Mouse (Mus musculus): ENCODE measurements around the gene Apol9b. TPM values are rescaled to one million over a fixed set of nuclear protein-coding genes. Genes with fewer than 3 reads are reported as not detected.

Gene Apol9b
- polyA plus RNA-seq, 1 experiment = 0.69 TPM

DNA sequence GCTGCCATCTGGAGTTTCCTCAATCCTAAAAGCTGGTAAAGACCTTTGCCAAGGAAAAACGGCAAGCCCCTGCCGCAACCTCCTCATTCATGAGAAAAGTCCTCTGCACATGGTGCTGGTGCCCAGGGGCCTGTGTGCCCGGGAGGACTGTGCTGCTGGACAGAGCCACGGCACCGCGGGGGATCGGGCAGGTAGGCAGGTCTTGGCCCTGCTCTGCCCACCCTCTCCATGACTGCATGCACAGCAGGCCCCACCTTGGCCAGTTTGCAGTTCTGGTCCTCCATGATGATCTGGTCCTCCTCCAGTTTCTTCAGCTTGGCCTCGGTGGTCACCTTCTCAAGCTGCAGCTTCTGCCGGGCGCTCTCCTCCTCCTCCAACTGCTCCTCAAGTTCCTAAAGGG lies 45.5 kb downstream of the Apol9b start:
- Histone ChIP-seq H3K27ac (ENCODE audit: insufficient read depth, low read length) (no peak overlapping the region), H3K4me3 (ENCODE audit: insufficient read depth, low read length) (no peak overlapping the region), H3K4me1 (ENCODE audit: control insufficient read depth, insufficient read depth, low read length) (no peaks in the 10 kb centered on the region)
- TF ChIP-seq POLR2A (IDR thresholded peaks at IDR 0.05; ENCODE audit: extremely low read depth, insufficient read depth, low read length) (no peak), CTCF (IDR thresholded peaks at IDR 0.05; ENCODE audit: extremely low read depth, insufficient read depth, low read length) (no peak)

GRCm38 (mm10) chr15:77775186-77775963 lies 46.5 kb downstream of the Apol9b start:
- no peak for TF ChIP-seq POLR2A (IDR thresholded peaks at IDR 0.05; ENCODE audit: extremely low read depth, insufficient read depth, low read length)
- TF ChIP-seq CTCF (IDR thresholded peaks at IDR 0.05; ENCODE audit: extremely low read depth, insufficient read depth, low read length) = peak; percentile 87
- H3K4me1 ChIP-seq (ENCODE audit: control insufficient read depth, insufficient read depth, low read length) = no peaks in the 10 kb centered on the region
- no peak overlapping the region for H3K27ac ChIP-seq (ENCODE audit: insufficient read depth, low read length)
- H3K4me3 ChIP-seq (ENCODE audit: insufficient read depth, low read length) = no peak overlapping the region

- Histone ChIP-seq H3K27ac (ENCODE audit: insufficient read depth, low read length) (no peak overlapping the region), H3K4me1 (ENCODE audit: control insufficient read depth, insufficient read depth, low read length) (peaks cover 8% of the 10 kb centered on the region), H3K4me3 (ENCODE audit: insufficient read depth, low read length) (no peak overlapping the region)
- TF ChIP-seq POLR2A (IDR thresholded peaks at IDR 0.05; ENCODE audit: extremely low read depth, insufficient read depth, low read length) (no peak), CTCF (IDR thresholded peaks at IDR 0.05; ENCODE audit: extremely low read depth, insufficient read depth, low read length) (peak; percentile 64)
Measured at GRCm38 (mm10) chr15:77782449-77783014, 53.7 kb downstream of the Apol9b start.

DNA sequence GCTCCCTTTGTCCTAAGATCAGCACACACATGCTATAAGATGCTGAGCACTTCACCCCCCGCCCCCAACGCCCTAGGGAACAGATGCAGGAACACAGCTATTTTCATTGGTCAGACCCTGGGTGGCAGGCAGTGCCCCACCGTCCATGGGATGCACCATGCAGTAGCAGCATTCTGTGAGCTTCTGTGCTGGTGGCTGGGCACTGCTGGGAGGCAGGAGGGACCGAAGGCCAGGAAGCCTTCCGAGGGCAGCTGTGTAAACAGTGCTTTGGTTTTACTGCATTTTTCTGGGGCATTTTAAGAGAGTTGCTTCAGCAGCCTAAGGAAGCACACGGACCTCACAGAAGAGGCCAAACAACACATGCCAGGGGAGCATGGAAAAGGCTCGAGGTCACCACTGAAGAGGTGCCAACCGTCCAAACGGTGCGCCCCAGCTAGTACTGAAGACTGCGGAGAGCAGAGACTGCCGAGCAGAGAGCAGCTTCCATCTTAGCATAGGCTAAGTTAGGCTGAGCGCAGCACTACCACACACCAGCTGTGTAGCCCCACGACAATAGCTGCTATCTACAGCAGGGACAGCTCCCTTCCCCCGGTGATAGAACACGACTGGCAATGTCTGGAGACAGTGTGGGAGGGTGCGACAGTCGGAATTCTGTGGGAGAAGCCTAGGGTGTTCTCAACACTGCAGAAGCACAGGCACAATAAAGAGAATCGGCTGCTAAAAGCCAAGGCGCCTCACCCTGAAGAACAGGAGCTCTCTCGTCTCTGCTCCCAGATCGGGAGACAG lies 55.4 kb downstream of the Apol9b start:
- TF ChIP-seq CTCF (IDR thresholded peaks at IDR 0.05; ENCODE audit: extremely low read depth, insufficient read depth, low read length) (no peak), POLR2A (IDR thresholded peaks at IDR 0.05; ENCODE audit: extremely low read depth, insufficient read depth, low read length) (peak; percentile 70)
- H3K4me3 ChIP-seq (ENCODE audit: insufficient read depth, low read length) = no peak overlapping the region
- H3K4me1 ChIP-seq (ENCODE audit: control insufficient read depth, insufficient read depth, low read length) = peaks cover 8% of the 10 kb centered on the region
- peak overlapping the region; percentile 76 for H3K27ac ChIP-seq (ENCODE audit: insufficient read depth, low read length)

GRCm38 (mm10) chr15:77785807-77786206 lies 57.0 kb downstream of the Apol9b start:
- H3K4me3 ChIP-seq (ENCODE audit: insufficient read depth, low read length) = no peak overlapping the region
- peaks cover 8% of the 10 kb centered on the region for H3K4me1 ChIP-seq (ENCODE audit: control insufficient read depth, insufficient read depth, low read length)
- no peak for TF ChIP-seq CTCF (IDR thresholded peaks at IDR 0.05; ENCODE audit: extremely low read depth, insufficient read depth, low read length)
- TF ChIP-seq POLR2A (IDR thresholded peaks at IDR 0.05; ENCODE audit: extremely low read depth, insufficient read depth, low read length) = no peak
- H3K27ac ChIP-seq (ENCODE audit: insufficient read depth, low read length) = no peak overlapping the region

Other genes starting within 250 kb of the Apol9b start
- gene Apol11a, start 220.8 kb upstream of the Apol9b start, polyA plus RNA-seq (2012; rRNA removed) = not detected in 2 replicates
- not detected in 2 replicates for gene Apol7c, start 195.7 kb upstream of the Apol9b start, polyA plus RNA-seq (2012; rRNA removed)
- not detected in 2 replicates for gene 1700025B11Rik, start 167.1 kb upstream of the Apol9b start, polyA plus RNA-seq (2012; rRNA removed)
- 0.21 and 0.28 TPM in 2 replicates for gene Apol10b, start 132.9 kb upstream of the Apol9b start, polyA plus RNA-seq (2012; rRNA removed)
- gene Gm36245, start 129.8 kb upstream of the Apol9b start, polyA plus RNA-seq (2012; rRNA removed) = not detected in 2 replicates
- 0.06 TPM in 1 of 2 replicates, not detected in the other for gene Apol11b, start 85.8 kb upstream of the Apol9b start, polyA plus RNA-seq (2012; rRNA removed)
- 0.17 TPM in 2 replicates for gene Apol7e, start 30.2 kb upstream of the Apol9b start, polyA plus RNA-seq (2012; rRNA removed)
- 4.8 and 6.2 TPM in 2 replicates for gene Apol8, start 28.0 kb downstream of the Apol9b start, polyA plus RNA-seq (2012; rRNA removed)
- gene Myh9, start 113.1 kb downstream of the Apol9b start, polyA plus RNA-seq (2012; rRNA removed) = 32.6 and 34.2 TPM in 2 replicates
- gene Txn2, start 200.0 kb downstream of the Apol9b start, polyA plus RNA-seq (2012; rRNA removed) = 192 and 197 TPM in 2 replicates
- 14.4 and 15.2 TPM in 2 replicates for gene Foxred2, start 227.7 kb downstream of the Apol9b start, polyA plus RNA-seq (2012; rRNA removed)
- 106 and 111 TPM in 2 replicates for gene Eif3d, start 241.8 kb downstream of the Apol9b start, polyA plus RNA-seq (2012; rRNA removed)